Mouse (Mus musculus): Measurements from ENCODE around the gene Adgrg5.

GRCm38 (mm10) chr8:94973786-94974185, 50.3 kb downstream of the Adgrg5 start:
- no peak for TF ChIP-seq POLR2A (IDR thresholded peaks at IDR 0.05; ENCODE audit: insufficient read length, low read depth)
- no peak for TF ChIP-seq E2F4 (IDR thresholded peaks at IDR 0.05; ENCODE audit: insufficient read depth)
- TF ChIP-seq MYOD1 (IDR thresholded peaks at IDR 0.05; ENCODE audit: control insufficient read depth in 1 of 3, insufficient read length in 2 of 3, low read depth in 2 of 3): no peak
- no peak for TF ChIP-seq SRF (IDR thresholded peaks at IDR 0.05; ENCODE audit: control insufficient read depth, insufficient read length, low read depth)
- no peak for TF ChIP-seq MAX (IDR thresholded peaks at IDR 0.05; ENCODE audit: low read depth)
- TF ChIP-seq CEBPB (IDR thresholded peaks at IDR 0.05; ENCODE audit: insufficient read depth, poor library complexity, severe bottlenecking): no peak
- no peak for TF ChIP-seq MYOG (IDR thresholded peaks at IDR 0.05; ENCODE audit: control insufficient read depth in 1 of 3, insufficient read depth in 1 of 3, insufficient read length in 2 of 3, low read depth in 2 of 3)
- no peak for TF ChIP-seq TCF12 (IDR thresholded peaks at IDR 0.05; ENCODE audit: insufficient read depth, poor library complexity, severe bottlenecking)
